ENCODE assay signal across 18 mouse cellular contexts in genomic region chr10:128396716-128397264, GRCm38 (mm10). TPM values are rescaled to one million over a fixed set of nuclear protein-coding genes. Genes with fewer than 3 reads are reported as not detected.
DNase-seq lines count a peak whose midpoint lies in the region; ATAC-seq and TF ChIP-seq lines count a peak whose summit lies in the region.
"Had no signal": no experiment of that assay in that cellular context is flagged by ENCODE, and none has a peak within 500 bp of the region (broad histone marks: within the 10 kb centered on the region; RNA-seq: fewer than 3 reads in every experiment).

No protein-coding gene starts in this region.

- intact Hi-C loops in heart, postnatal 10 days (cut with DNase I), result no loop called here

- no peaks in the 10 kb centered on the region for H3K9me3 ChIP-seq in intestine, postnatal 0 days (ENCODE audit: control insufficient read depth)
- no peaks in the 10 kb centered on the region for H3K9me3 ChIP-seq in forebrain, postnatal 0 days (ENCODE audit: low read length)
- H3K9me3 ChIP-seq: embryonic facial prominence, embryonic 15.5 days; forebrain, embryonic 13.5 days; heart, embryonic 12.5 days; limb, embryonic 13.5 days; midbrain, embryonic 13.5 days; neural tube, embryonic 15.5 days had no signal

- TF ChIP-seq CTCF in layer of hippocampus, adult 2 months (conservative IDR thresholded peaks at IDR 0.05), result no peak
- no peak for TF ChIP-seq CTCF in intestine, postnatal 0 days (IDR thresholded peaks at IDR 0.05; ENCODE audit: low read depth)
- TF ChIP-seq CTCF in forebrain, postnatal 0 days (IDR thresholded peaks at IDR 0.05; ENCODE audit: low read depth), result no peak

- H3K27me3 ChIP-seq in intestine, postnatal 0 days (replicated peaks; ENCODE audit: control insufficient read depth, insufficient read depth, low read length), result no peaks in the 10 kb centered on the region
- H3K27me3 ChIP-seq in myocyte (ENCODE audit: control insufficient read depth, insufficient read depth, insufficient read length), result no peaks in the 10 kb centered on the region
- no peaks in the 10 kb centered on the region for H3K27me3 ChIP-seq in forebrain, postnatal 0 days (ENCODE audit: insufficient read depth, low read length)
- H3K27me3 ChIP-seq: embryonic facial prominence, embryonic 15.5 days; forebrain, embryonic 13.5 days; heart, embryonic 12.5 days; limb, embryonic 13.5 days; midbrain, embryonic 13.5 days; neural tube, embryonic 15.5 days had no signal

- peak; percentile 43 to 46 for DNase-seq in cerebellum, postnatal 10 days
- no peak for DNase-seq in cerebellum, adult 8-10 months
- DNase-seq in layer of hippocampus, adult 2 months (ENCODE audit: low spot score in 2 of 2), result no peak
- DNase-seq in layer of hippocampus, adult 18-20 months (ENCODE audit: low spot score in 2 of 2), result no peak
- DNase-seq in heart, postnatal 10 days, result no peak
- DNase-seq in forebrain, postnatal 0 days, result no peak
- DNase-seq: thymus, postnatal 36 days had no signal

- H3K79me2 ChIP-seq in myocyte (ENCODE audit: control insufficient read depth, insufficient read depth), result no peaks in the 10 kb centered on the region

- no peak for TF ChIP-seq POLR2A in myocyte (IDR thresholded peaks at IDR 0.05; ENCODE audit: insufficient read length, low read depth)

- 0 out of 2 replicates have a peak, but pooled peaks cover 3% of the 10 kb centered on the region for H3K4me1 ChIP-seq in intestine, postnatal 0 days (replicated peaks; ENCODE audit: control insufficient read depth, insufficient read depth, low read length)
- H3K4me1 ChIP-seq in forebrain, postnatal 0 days (ENCODE audit: insufficient read depth), result no peaks in the 10 kb centered on the region
- H3K4me1 ChIP-seq: neural tube, embryonic 15.5 days had no signal

- ATAC-seq in intestine, postnatal 0 days, result no peak
- no peak for ATAC-seq in forebrain, postnatal 0 days
- ATAC-seq: inflammation-experienced regulatory T-cells, adult 6 months had no signal

- H3K27ac ChIP-seq in layer of hippocampus, adult 2 months, result 0 out of 2 replicates have a peak overlapping the region, but pooled peaks have one; percentile 14
- H3K27ac ChIP-seq in intestine, postnatal 0 days (ENCODE audit: low read depth, low read length), result 0 out of 2 replicates have a peak overlapping the region, but pooled peaks have one; percentile 46
- H3K27ac ChIP-seq in forebrain, postnatal 0 days (ENCODE audit: low read depth, low read length), result no peak overlapping the region
- H3K27ac ChIP-seq: embryonic facial prominence, embryonic 15.5 days; limb, embryonic 13.5 days; macrophage; midbrain, embryonic 13.5 days; neural tube, embryonic 15.5 days had no signal

- WGBS in intestine, postnatal 0 days, result 64% methylated on average over 10 of the region's 10 CpGs
- WGBS in forebrain, postnatal 0 days, result 65% methylated on average over 10 of the region's 10 CpGs

- peaks cover 38% of the 10 kb centered on the region for H3K36me3 ChIP-seq in intestine, postnatal 0 days (ENCODE audit: control insufficient read depth, insufficient read depth)
- H3K36me3 ChIP-seq in myocyte (ENCODE audit: control insufficient read depth, insufficient read depth), result peaks cover 4% of the 10 kb centered on the region
- H3K36me3 ChIP-seq in forebrain, postnatal 0 days (ENCODE audit: insufficient read depth), result peaks cover 33% of the 10 kb centered on the region

- no peak overlapping the region for H3K9ac ChIP-seq in intestine, postnatal 0 days (ENCODE audit: low read depth, low read length)
- H3K9ac ChIP-seq in forebrain, postnatal 0 days, result no peak overlapping the region
- H3K9ac ChIP-seq: embryonic facial prominence, embryonic 15.5 days; heart, embryonic 12.5 days; limb, embryonic 13.5 days; neural tube, embryonic 15.5 days had no signal

- H3K4me3 ChIP-seq in layer of hippocampus, adult 2 months, result no peak overlapping the region
- no peak overlapping the region for H3K4me3 ChIP-seq in intestine, postnatal 0 days (ENCODE audit: low read depth, low read length)
- H3K4me3 ChIP-seq in myocyte, result no peak overlapping the region
- no peak overlapping the region for H3K4me3 ChIP-seq in forebrain, postnatal 0 days (ENCODE audit: low read depth, low read length)
- H3K4me3 ChIP-seq: embryonic facial prominence, embryonic 15.5 days; forebrain, embryonic 13.5 days; heart, embryonic 12.5 days; limb, embryonic 13.5 days; midbrain, embryonic 13.5 days; neural tube, embryonic 15.5 days had no signal

- no peak overlapping the region for H3K4me2 ChIP-seq in intestine, postnatal 0 days (replicated peaks; ENCODE audit: low read depth)
- no peak overlapping the region for H3K4me2 ChIP-seq in myocyte (ENCODE audit: low read depth)
- no peak overlapping the region for H3K4me2 ChIP-seq in forebrain, postnatal 0 days (ENCODE audit: low read depth)
- H3K4me2 ChIP-seq: embryonic facial prominence, embryonic 15.5 days; forebrain, embryonic 13.5 days; heart, embryonic 12.5 days; limb, embryonic 13.5 days; midbrain, embryonic 13.5 days; neural tube, embryonic 15.5 days had no signal

- no peak overlapping the region for H3ac ChIP-seq in myocyte (ENCODE audit: control insufficient read depth, insufficient read length)

TF ChIP-seq in myocyte, 11 proteins besides CTCF, POLR2A, EP300 and RAD21:
- TF ChIP-seq SRF (IDR thresholded peaks at IDR 0.05; ENCODE audit: control insufficient read depth, insufficient read length, low read depth) (no peak), POLR2AphosphoS2 (IDR thresholded peaks at IDR 0.05; ENCODE audit: insufficient read length, low read depth) (peak; percentile 67)

RNA-seq across cellular contexts. Expression of gene Slc39a5, which starts 4.2 kb away (rescaled TPM):
- total RNA-seq in layer of hippocampus, adult 2 months (2021), result under 1 TPM in 1 of 2 experiments, not detected in 1; 0.29 TPM
- total RNA-seq in layer of hippocampus, adult 18-20 months (2021), result under 1 TPM in 1 of 2 experiments, not detected in 1; 0.37 TPM
- 109 and 114 TPM in 2 replicates for polyA plus RNA-seq in intestine, postnatal 0 days (2015; fragmentation: Nextera tagmentation; extraction: Ambion mirVana)
- polyA plus RNA-seq in myocyte (2012; fragmentation: generic; extraction: Trizol), result not detected
- not detected for total RNA-seq in heart, postnatal 10 days (2021)
- 0.24 and 0.69 TPM in 2 replicates for total RNA-seq in forebrain, postnatal 0 days (2014; rRNA removed)
- polyA plus RNA-seq in forebrain, postnatal 0 days (2015; fragmentation: Nextera tagmentation; extraction: Ambion mirVana), result 0.10 and 0.42 TPM in 2 replicates
- total RNA-seq: heart, postnatal 36 days had no signal
- polyA plus RNA-seq: forebrain, embryonic 13.5 days; inflammation-experienced regulatory T-cells, adult 6 months; macrophage had no signal

RNA-seq across cellular contexts. Expression of gene Nabp2, which starts 14.5 kb away (rescaled TPM):
- 10 to 100 TPM; 88.2 to 93.0 TPM for total RNA-seq in layer of hippocampus, adult 2 months (2021)
- total RNA-seq in layer of hippocampus, adult 18-20 months (2021), result 10 to 100 TPM; 96.5 to 98.5 TPM
- 79.2 and 82.5 TPM in 2 replicates for polyA plus RNA-seq in intestine, postnatal 0 days (2015; fragmentation: Nextera tagmentation; extraction: Ambion mirVana)
- polyA plus RNA-seq in myocyte (2012; fragmentation: generic; extraction: Trizol), result 115 TPM
- 10 to 100 TPM; 42.5 to 44.7 TPM for total RNA-seq in heart, postnatal 10 days (2021)
- 82.2 and 90.1 TPM in 2 replicates for total RNA-seq in forebrain, postnatal 0 days (2014; rRNA removed)
- 158 and 159 TPM in 2 replicates for polyA plus RNA-seq in forebrain, postnatal 0 days (2015; fragmentation: Nextera tagmentation; extraction: Ambion mirVana)

RNA-seq across cellular contexts. Expression of gene Rnf41, which starts 14.7 kb away (rescaled TPM):
- 10 to 100 TPM; 69.5 to 71.8 TPM for total RNA-seq in layer of hippocampus, adult 2 months (2021)
- total RNA-seq in layer of hippocampus, adult 18-20 months (2021), result 10 to 100 TPM; 74.0 to 76.8 TPM
- 29.1 and 33.1 TPM in 2 replicates for polyA plus RNA-seq in intestine, postnatal 0 days (2015; fragmentation: Nextera tagmentation; extraction: Ambion mirVana)
- 35.2 TPM for polyA plus RNA-seq in myocyte (2012; fragmentation: generic; extraction: Trizol)
- 10 to 100 TPM; 24.0 to 24.8 TPM for total RNA-seq in heart, postnatal 10 days (2021)
- total RNA-seq in forebrain, postnatal 0 days (2014; rRNA removed), result 118 and 129 TPM in 2 replicates
- 95.9 and 108 TPM in 2 replicates for polyA plus RNA-seq in forebrain, postnatal 0 days (2015; fragmentation: Nextera tagmentation; extraction: Ambion mirVana)

RNA-seq across cellular contexts. Expression of gene Ankrd52, which starts 19.9 kb away (rescaled TPM):
- 10 to 100 TPM; 50.6 to 51.6 TPM for total RNA-seq in layer of hippocampus, adult 2 months (2021)
- total RNA-seq in layer of hippocampus, adult 18-20 months (2021), result 10 to 100 TPM; 45.4 to 49.6 TPM
- polyA plus RNA-seq in intestine, postnatal 0 days (2015; fragmentation: Nextera tagmentation; extraction: Ambion mirVana), result 4.0 and 4.9 TPM in 2 replicates
- polyA plus RNA-seq in myocyte (2012; fragmentation: generic; extraction: Trizol), result 30.8 TPM
- total RNA-seq in heart, postnatal 10 days (2021), result 10 to 100 TPM; 43.1 to 43.7 TPM
- 22.3 and 32.6 TPM in 2 replicates for total RNA-seq in forebrain, postnatal 0 days (2014; rRNA removed)
- polyA plus RNA-seq in forebrain, postnatal 0 days (2015; fragmentation: Nextera tagmentation; extraction: Ambion mirVana), result 4.7 and 7.7 TPM in 2 replicates

RNA-seq across cellular contexts. Expression of gene Coq10a, which starts 28.0 kb away (rescaled TPM):
- 10 to 100 TPM; 48.6 to 49.2 TPM for total RNA-seq in layer of hippocampus, adult 2 months (2021)
- total RNA-seq in layer of hippocampus, adult 18-20 months (2021), result 10 to 100 TPM; 49.5 to 49.7 TPM
- polyA plus RNA-seq in intestine, postnatal 0 days (2015; fragmentation: Nextera tagmentation; extraction: Ambion mirVana), result 21.1 and 22.3 TPM in 2 replicates
- 61.2 TPM for polyA plus RNA-seq in myocyte (2012; fragmentation: generic; extraction: Trizol)
- 100 to 1,000 TPM; 156 to 159 TPM for total RNA-seq in heart, postnatal 10 days (2021)
- total RNA-seq in forebrain, postnatal 0 days (2014; rRNA removed), result 34.0 and 41.6 TPM in 2 replicates
- 48.2 and 50.0 TPM in 2 replicates for polyA plus RNA-seq in forebrain, postnatal 0 days (2015; fragmentation: Nextera tagmentation; extraction: Ambion mirVana)

Comparison
In these comparisons a context has a peak if more than half of its experiments do, and no peak if none do; other contexts are left out.
1. DNase-seq: peak in cerebellum, postnatal 10 days (2 of 2); none in cerebellum, adult 8-10 months (single experiment), layer of hippocampus, adult 2 months (0 of 2), layer of hippocampus, adult 18-20 months (0 of 2), heart, postnatal 10 days (0 of 2) and forebrain, postnatal 0 days (single experiment).